Mouse (Mus musculus) gonadal fat pad, adult 2 months (tissue): ENCODE measurements at regions not wholly inside any gene's neighbourhood (a gene's known extent, or its start where the extent isn't known, plus 50 kb on each side); places are given as distances from the start of the nearest gene placed in this dataset.

Experiments
- DNase-seq: peaks from one replicate; pipeline ENCODE4 v3.0.0-alpha.2; 2012; ENCODE audit warnings: low read depth

GRCm38 (mm10) chr7:34493892-34494291 lies 100.8 kb upstream of the Lsm14a start:
- no peak for DNase-seq

- DNase-seq = no peak
These were observed 91.9 kb upstream of the Lsm14a start for GRCm38 (mm10) chr7:34484908-34485598.

GRCm38 (mm10) chr7:34483368-34483767 lies 90.3 kb upstream of the Lsm14a start:
- DNase-seq = no peak

GRCm38 (mm10) chr7:34480771-34481170 lies 87.7 kb upstream of the Lsm14a start:
- DNase-seq = no peak

GRCm38 (mm10) chr7:34471003-34471402 lies 77.9 kb upstream of the Lsm14a start:
- DNase-seq = no peak

- no peak for DNase-seq
These were observed 69.0 kb upstream of the Lsm14a start for GRCm38 (mm10) chr7:34462069-34462468.

- DNase-seq = no peak
These were observed 66.8 kb upstream of the Lsm14a start for GRCm38 (mm10) chr7:34459834-34460495.

GRCm38 (mm10) chr7:34458851-34459250 lies 65.7 kb upstream of the Lsm14a start:
- DNase-seq = no peak

- DNase-seq = no peak
These were observed 55.2 kb upstream of the Lsm14a start for GRCm38 (mm10) chr7:34448364-34448763.

- no peak for DNase-seq
These were observed 51.1 kb upstream of the Lsm14a start for GRCm38 (mm10) chr7:34444263-34444662.
